Mouse (Mus musculus) kidney, embryonic 14.5 days (tissue): ENCODE results near the gene Tacc2. TPM values are rescaled to one million over a fixed set of nuclear protein-coding genes. Genes with fewer than 3 reads are reported as not detected.

Experiments
- ATAC-seq: fragments of 200-750 bp; cut with Nextera tagmentation; 2 replicates; pipeline ENCODE4 v1.8.0; 2017; ENCODE audit warnings: moderate number of reproducible peaks, mild to moderate bottlenecking, moderate TSS enrichment, moderate library complexity; ENCODE audit not compliant: low FRiP score, low TSS enrichment
- H3K27ac ChIP-seq: fragments of 300-500 bp; sonication (generic); 2 replicates; pipeline ENCODE4 v1.5.1; 2014; ENCODE audit warnings: low read depth, mild to moderate bottlenecking, low read length, moderate library complexity, mixed read lengths
- H3K27me3 ChIP-seq: fragments of 300-500 bp; sonication (generic); 2 replicates; pipeline ENCODE4 v1.6.1; 2014; ENCODE audit warnings: mild to moderate bottlenecking, low read length; ENCODE audit not compliant: control insufficient read depth, insufficient read depth
- H3K36me3 ChIP-seq: fragments of 300-500 bp; sonication (generic); 2 replicates; pipeline ENCODE4 v1.6.1; 2014; ENCODE audit warnings: low read length, mixed read lengths; ENCODE audit not compliant: control insufficient read depth, insufficient read depth
- H3K4me1 ChIP-seq: fragments of 300-500 bp; sonication (generic); 2 replicates; pipeline ENCODE4 v1.6.1; 2014; ENCODE audit warnings: low read length, mixed read lengths; ENCODE audit not compliant: control insufficient read depth, insufficient read depth
- H3K4me2 ChIP-seq: fragments of 300-500 bp; sonication (generic); replicated peaks from 2 replicates; pipeline ENCODE4 v1.6.1; 2014; ENCODE audit warnings: low read depth, mild to moderate bottlenecking, low read length
- H3K4me3 ChIP-seq: fragments of 300-500 bp; sonication (generic); 2 replicates; pipeline ENCODE4 v1.5.1; 2014; ENCODE audit warnings: mild to moderate bottlenecking, low read length
- H3K9ac ChIP-seq: fragments of 300-500 bp; sonication (generic); 2 replicates; pipeline ENCODE4 v1.6.1; 2014; ENCODE audit warnings: low read depth, mild to moderate bottlenecking, low read length, moderate library complexity
- H3K9me3 ChIP-seq: fragments of 300-500 bp; sonication (generic); 2 replicates; pipeline ENCODE4 v1.6.1; 2016; ENCODE audit warnings: low read length; ENCODE audit not compliant: control insufficient read depth
- WGBS: fragments of 180-500 bp; shearing (Covaris S2); extraction: QIAGEN DNeasy Blood & Tissue Kit; methylation state at CpG from one replicate; pipeline ENCODE4 v1.1.7; 2014; 5-methylcytosine and 5-hydroxymethylcytosine counted together
- polyA plus RNA-seq: library from polyadenylated mRNA; unstranded; fragments of >200 nt; fragmentation: Nextera tagmentation; extraction: Ambion mirVana; gene quantifications from 2 replicates; pipeline ENCODE4 v1.2.1, GENCODE M21; 2014

Tacc2 gene
- polyA plus RNA-seq, 1 experiment from 2014 or later, result 41.5 TPM

- Histone ChIP-seq H3K4me3 (no peak overlapping the region), H3K9me3 (no peaks in the 10 kb centered on the region; the same call in 1 of the 2 replicates), H3K36me3 (peaks cover 4% of the 10 kb centered on the region; the same call in 1 of the 2 replicates), H3K4me1 (peaks cover 27% of the 10 kb centered on the region), H3K27me3 (no peaks in the 10 kb centered on the region), H3K4me2 (no peak overlapping the region), H3K9ac (no peak overlapping the region), H3K27ac (no peak overlapping the region)
- 47% methylated on average over 6 of the region's 6 CpGs for whole genome bisulfite sequencing
- ATAC-seq, result peak; percentile 36; the same call in 1 of the 2 replicates
Measured at GRCm38 (mm10) chr7:130671301-130671700, 94.1 kb downstream of the Tacc2 start.

DNA sequence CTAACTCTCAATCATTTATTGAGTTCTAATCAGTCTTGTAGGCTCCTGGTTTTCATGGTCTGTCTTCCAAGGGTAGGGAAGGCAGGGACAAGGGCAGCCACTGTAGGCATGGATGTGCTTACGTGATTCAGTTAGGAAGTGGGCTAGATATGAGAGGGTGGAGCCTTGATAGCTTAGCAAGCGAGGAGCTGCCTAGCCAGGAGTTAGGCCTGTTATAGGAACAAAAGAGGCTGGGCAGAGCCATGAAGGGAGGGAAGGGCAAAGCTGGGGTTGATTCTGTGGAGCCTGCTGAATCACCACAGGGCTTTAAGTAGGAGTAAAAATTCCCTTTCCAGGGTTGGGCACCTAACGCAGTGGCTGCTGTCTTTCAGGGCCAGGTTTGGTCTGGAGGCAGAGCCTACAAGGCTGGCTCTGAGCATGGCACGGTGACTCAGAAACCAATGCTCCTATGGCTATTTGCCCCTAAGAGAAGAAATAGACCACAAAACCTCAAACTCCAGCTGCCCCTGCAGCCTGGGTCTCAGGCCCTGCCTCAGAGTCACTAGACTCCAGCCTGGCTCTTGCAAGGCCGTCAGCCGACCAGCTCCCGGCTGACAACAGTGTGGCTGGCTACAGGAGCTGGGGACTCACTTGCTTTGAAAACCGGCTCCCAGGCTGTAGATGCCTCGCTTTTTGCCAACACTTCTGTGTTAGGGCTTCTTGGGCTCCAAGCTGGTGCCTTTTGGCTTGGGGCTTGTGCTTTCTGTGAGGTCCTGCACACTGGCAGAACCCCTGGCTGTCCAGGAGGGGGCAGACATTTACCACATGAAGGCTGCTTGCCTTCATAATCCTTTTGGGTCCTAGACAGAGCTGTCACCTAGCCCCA, 96.2 kb downstream of the Tacc2 start:
- Histone ChIP-seq H3K4me2 (no peak overlapping the region), H3K27me3 (no peaks in the 10 kb centered on the region), H3K9me3 (no peaks in the 10 kb centered on the region; the same call in 1 of the 2 replicates), H3K9ac (no peak overlapping the region), H3K36me3 (peaks cover 4% of the 10 kb centered on the region; the same call in 1 of the 2 replicates), H3K4me1 (peaks cover 27% of the 10 kb centered on the region), H3K4me3 (no peak overlapping the region), H3K27ac (no peak overlapping the region)
- peak; percentile 58; the same call in 1 of the 2 replicates for ATAC-seq
- WGBS, result 68% methylated on average over 9 of the region's 9 CpGs

DNA sequence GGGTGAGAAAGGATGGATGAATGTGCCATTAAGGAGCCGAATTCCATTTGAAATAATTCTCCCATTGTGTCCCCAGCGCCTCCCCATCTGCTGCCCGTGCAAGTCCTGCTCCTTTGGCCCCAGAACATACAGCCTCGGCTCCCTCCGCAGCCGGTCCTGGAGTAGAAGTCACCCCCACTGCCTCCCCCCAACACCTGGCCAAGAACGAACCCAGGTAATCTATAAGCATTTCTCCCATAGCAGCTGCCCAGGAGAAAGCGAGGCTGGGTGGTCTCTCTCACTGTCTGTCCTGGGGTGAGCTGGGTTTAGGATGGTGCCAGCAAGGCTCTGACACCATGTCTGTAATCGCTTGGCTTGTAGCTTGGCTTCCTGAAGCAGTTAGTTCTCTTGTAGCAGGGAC, 97.3 kb downstream of the Tacc2 start:
- WGBS, result 83% methylated on average over 9 of the region's 9 CpGs
- Histone ChIP-seq H3K4me1 (peaks cover 17% of the 10 kb centered on the region; the same call in 1 of the 2 replicates), H3K36me3 (peaks cover 4% of the 10 kb centered on the region; the same call in 1 of the 2 replicates), H3K27me3 (no peaks in the 10 kb centered on the region), H3K4me2 (no peak overlapping the region), H3K27ac (no peak overlapping the region), H3K9me3 (no peaks in the 10 kb centered on the region; the same call in 1 of the 2 replicates), H3K4me3 (no peak overlapping the region), H3K9ac (no peak overlapping the region)
- ATAC-seq, result no peak

- ATAC-seq, result no peak
- 51% methylated on average over 11 of the region's 11 CpGs for WGBS
- no peak overlapping the region for H3K9ac ChIP-seq
Measured at GRCm38 (mm10) chr7:130676885-130677540, 99.8 kb downstream of the Tacc2 start.

GRCm38 (mm10) chr7:130677541-130678274, 100.5 kb downstream of the Tacc2 start:
- H3K36me3 ChIP-seq, result peaks cover 4% of the 10 kb centered on the region; the same call in 1 of the 2 replicates
- WGBS, result 81% methylated on average over 12 of the region's 12 CpGs
- H3K4me2 ChIP-seq, result no peak overlapping the region
- no peak for ATAC-seq
- no peak overlapping the region for H3K27ac ChIP-seq
- no peaks in the 10 kb centered on the region for H3K27me3 ChIP-seq
- H3K4me1 ChIP-seq, result no peaks in the 10 kb centered on the region
- H3K9ac ChIP-seq, result no peak overlapping the region
- H3K4me3 ChIP-seq, result no peak overlapping the region
- no peaks in the 10 kb centered on the region; the same call in 1 of the 2 replicates for H3K9me3 ChIP-seq

More at GRCm38 (mm10) chr7:130676885-130677540, 99.8 kb downstream of the Tacc2 start:
- Histone ChIP-seq H3K4me1 (no peaks in the 10 kb centered on the region), H3K27ac (no peak overlapping the region), H3K36me3 (peaks cover 4% of the 10 kb centered on the region; the same call in 1 of the 2 replicates), H3K4me2 (no peak overlapping the region), H3K27me3 (no peaks in the 10 kb centered on the region), H3K4me3 (no peak overlapping the region), H3K9me3 (no peaks in the 10 kb centered on the region; the same call in 1 of the 2 replicates)

DNA sequence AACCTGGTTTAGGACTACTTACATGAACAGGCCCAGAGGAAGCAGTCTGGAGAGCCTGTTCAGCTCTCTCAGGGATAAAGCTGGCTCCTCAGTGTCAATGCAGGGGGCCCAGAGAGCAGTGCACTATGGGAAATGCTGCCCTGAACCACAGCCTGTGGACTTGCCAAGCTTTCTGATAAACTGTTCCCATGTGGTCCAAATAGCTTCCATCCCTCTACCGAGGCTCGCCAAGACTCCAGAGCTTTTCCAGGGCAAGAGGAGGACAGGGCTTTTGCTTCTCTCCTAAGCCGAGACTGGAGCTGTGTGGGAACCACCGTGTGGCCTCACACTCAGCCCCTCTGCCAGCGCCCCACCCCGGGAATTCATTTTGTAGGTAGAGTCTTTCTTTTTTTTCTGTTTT, 101.2 kb downstream of the Tacc2 start:
- H3K9me3 ChIP-seq, result no peaks in the 10 kb centered on the region; the same call in 1 of the 2 replicates
- H3K4me2 ChIP-seq, result no peak overlapping the region
- H3K27me3 ChIP-seq, result no peaks in the 10 kb centered on the region
- no peak overlapping the region for H3K9ac ChIP-seq
- H3K27ac ChIP-seq, result no peak overlapping the region
- H3K36me3 ChIP-seq, result peaks cover 4% of the 10 kb centered on the region; the same call in 1 of the 2 replicates
- no peaks in the 10 kb centered on the region for H3K4me1 ChIP-seq
- ATAC-seq, result no peak
- 90% methylated on average over 6 of the region's 6 CpGs for WGBS
- no peak overlapping the region for H3K4me3 ChIP-seq

GRCm38 (mm10) chr7:130681798-130682197, 104.6 kb downstream of the Tacc2 start:
- Histone ChIP-seq H3K9ac (no peak overlapping the region), H3K4me3 (no peak overlapping the region), H3K9me3 (no peaks in the 10 kb centered on the region), H3K27ac (no peak overlapping the region), H3K27me3 (no peaks in the 10 kb centered on the region), H3K36me3 (no peaks in the 10 kb centered on the region), H3K4me1 (no peaks in the 10 kb centered on the region), H3K4me2 (no peak overlapping the region)
- ATAC-seq, result no peak
- WGBS, result 84% methylated on average over 4 of the region's 4 CpGs

DNA sequence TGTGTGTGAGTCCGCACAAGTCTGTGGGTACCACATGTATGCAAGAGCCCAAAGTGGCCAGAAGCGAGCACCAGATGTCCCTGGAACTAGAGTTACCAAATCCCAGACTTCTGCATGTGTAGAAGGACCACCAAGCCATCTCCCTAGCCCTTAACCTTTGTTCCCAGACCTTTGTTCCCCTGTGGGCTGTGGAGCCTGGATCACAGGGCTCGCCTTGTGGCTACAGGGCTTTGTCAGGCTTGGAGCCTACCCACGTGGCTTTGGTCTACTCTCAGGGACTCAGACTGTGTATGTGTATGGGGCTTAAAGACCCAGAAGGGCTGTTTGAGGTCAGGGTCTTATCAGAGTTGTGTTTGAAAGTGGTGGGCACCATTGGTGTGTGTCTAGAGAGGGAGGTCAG, 111.4 kb downstream of the Tacc2 start:
- no peak for ATAC-seq
- no peak overlapping the region for H3K4me2 ChIP-seq
- no peak overlapping the region for H3K27ac ChIP-seq
- no peaks in the 10 kb centered on the region for H3K27me3 ChIP-seq
- no peak overlapping the region for H3K9ac ChIP-seq
- no peaks in the 10 kb centered on the region for H3K36me3 ChIP-seq
- no peak overlapping the region for H3K4me3 ChIP-seq
- 90% methylated on average over 4 of the region's 4 CpGs for WGBS
- H3K4me1 ChIP-seq, result peaks cover 17% of the 10 kb centered on the region
- H3K9me3 ChIP-seq, result no peaks in the 10 kb centered on the region
